Comparison of ENCODE assay signal across 8 mouse cellular contexts in the genomic region with DNA sequence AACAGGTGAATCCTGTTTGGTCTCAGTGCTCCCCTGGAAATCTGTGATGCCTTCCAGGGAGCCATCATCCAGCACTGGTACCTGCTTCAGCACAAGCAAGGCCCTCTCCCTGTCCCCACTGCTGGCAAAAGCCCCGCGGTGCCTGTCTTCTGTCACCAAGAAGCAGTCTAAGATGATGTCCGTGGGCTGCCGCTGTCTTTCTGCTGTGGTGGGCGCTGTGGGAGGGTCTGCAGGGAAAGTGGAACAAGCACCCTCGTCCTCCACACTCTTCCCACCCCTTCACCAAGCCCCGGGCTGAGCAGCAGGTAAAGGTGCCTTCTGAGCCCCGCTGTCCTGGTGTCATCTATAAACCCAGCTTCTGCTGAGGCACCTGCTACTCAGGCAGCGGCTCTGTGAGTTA. TPM values are rescaled to one million over a fixed set of nuclear protein-coding genes. Genes with fewer than 3 reads are reported as not detected.
DNase-seq lines count a peak whose midpoint lies in the region; ATAC-seq and TF ChIP-seq lines count a peak whose summit lies in the region.
"Had no signal": no experiment of that assay in that cellular context is flagged by ENCODE, and none has a peak within 500 bp of the region (broad histone marks: within the 10 kb centered on the region; RNA-seq: fewer than 3 reads in every experiment).

No protein-coding gene starts in this region.

- no peak for TF ChIP-seq POLR2A in thymus, adult 2 months (IDR thresholded peaks at IDR 0.05; ENCODE audit: control insufficient read depth, extremely low read depth, insufficient read depth, low read length, poor library complexity)

- H3K4me3 ChIP-seq in limb, embryonic 13.5 days: no peak overlapping the region
- H3K4me3 ChIP-seq in limb, embryonic 10.5 days: no peak overlapping the region
- no peak overlapping the region for H3K4me3 ChIP-seq in forebrain, embryonic 15.5 days
- peak overlapping the region; percentile 66 for H3K4me3 ChIP-seq in liver, embryonic 15.5 days (replicated peaks)
- H3K4me3 ChIP-seq in thymus, adult 2 months (ENCODE audit: control insufficient read depth, insufficient read depth, low read length): peak overlapping the region; percentile 32

- H3K4me2 ChIP-seq in limb, embryonic 13.5 days (replicated peaks): peak overlapping the region; percentile 91
- peak overlapping the region; percentile 75; the same call in 1 of the 2 replicates for H3K4me2 ChIP-seq in forebrain, embryonic 15.5 days (replicated peaks)
- H3K4me2 ChIP-seq in liver, embryonic 15.5 days: peak overlapping the region; percentile 86

- WGBS in limb, embryonic 13.5 days: 66% methylated on average over 9 of the region's 9 CpGs
- WGBS in limb, embryonic 10.5 days: 66% methylated on average over 9 of the region's 9 CpGs
- WGBS in forebrain, embryonic 15.5 days: 66% methylated on average over 9 of the region's 9 CpGs
- WGBS in liver, embryonic 15.5 days (ENCODE audit: insufficient replicate concordance): 66% methylated on average over 9 of the region's 9 CpGs
- 40% methylated on average over 9 of the region's 9 CpGs for WGBS in thymus, adult 2 months

- H3K4me1 ChIP-seq in limb, embryonic 13.5 days: peaks cover 28% of the 10 kb centered on the region
- peaks cover 34% of the 10 kb centered on the region for H3K4me1 ChIP-seq in limb, embryonic 10.5 days
- H3K4me1 ChIP-seq in forebrain, embryonic 15.5 days: peaks cover 12% of the 10 kb centered on the region
- H3K4me1 ChIP-seq in liver, embryonic 15.5 days (replicated peaks): peaks cover 35% of the 10 kb centered on the region
- H3K4me1 ChIP-seq in thymus, adult 2 months (replicated peaks; ENCODE audit: control insufficient read depth, insufficient read depth, low read length): peaks cover 36% of the 10 kb centered on the region

- H3K9me3 ChIP-seq in limb, embryonic 13.5 days: no peaks in the 10 kb centered on the region
- no peaks in the 10 kb centered on the region for H3K9me3 ChIP-seq in limb, embryonic 10.5 days (replicated peaks)
- no peaks in the 10 kb centered on the region for H3K9me3 ChIP-seq in forebrain, embryonic 15.5 days
- H3K9me3 ChIP-seq in liver, embryonic 15.5 days (replicated peaks): no peaks in the 10 kb centered on the region

- no peak overlapping the region for H3K27ac ChIP-seq in limb, embryonic 13.5 days
- H3K27ac ChIP-seq in limb, embryonic 10.5 days: no peak overlapping the region
- no peak overlapping the region for H3K27ac ChIP-seq in forebrain, embryonic 15.5 days (replicated peaks)
- no peak overlapping the region; the same call in 1 of the 2 replicates for H3K27ac ChIP-seq in liver, embryonic 15.5 days (replicated peaks)
- peak overlapping the region; percentile 97 for H3K27ac ChIP-seq in thymus, adult 2 months (ENCODE audit: control insufficient read depth, insufficient read depth, low read length)

- no peak for ATAC-seq in limb, embryonic 13.5 days (ENCODE audit: low FRiP score, low read depth)
- peak; percentile 26; the same call in 1 of the 2 replicates for ATAC-seq in forebrain, embryonic 15.5 days (replicated peaks)
- no peak for ATAC-seq in liver, embryonic 15.5 days (ENCODE audit: insufficient read depth)

- H3K36me3 ChIP-seq in limb, embryonic 13.5 days: no peaks in the 10 kb centered on the region; the same call in 1 of the 2 replicates
- H3K36me3 ChIP-seq in limb, embryonic 10.5 days: no peaks in the 10 kb centered on the region
- no peaks in the 10 kb centered on the region for H3K36me3 ChIP-seq in forebrain, embryonic 15.5 days
- 0 out of 2 replicates have a peak, but pooled peaks cover 10% of the 10 kb centered on the region for H3K36me3 ChIP-seq in liver, embryonic 15.5 days (replicated peaks)
- peaks cover 36% of the 10 kb centered on the region for H3K36me3 ChIP-seq in thymus, adult 2 months (ENCODE audit: control insufficient read depth, insufficient read depth, low read length)

- TF ChIP-seq CTCF in thymus, adult 2 months (IDR thresholded peaks at IDR 0.05; ENCODE audit: borderline replicate concordance, control insufficient read depth, extremely low read depth, insufficient read depth, low read length, poor library complexity): 0 out of 2 replicates have a peak, but pooled peaks have one; percentile 15

- H3K9ac ChIP-seq in limb, embryonic 13.5 days: no peak overlapping the region
- no peak overlapping the region for H3K9ac ChIP-seq in forebrain, embryonic 15.5 days (replicated peaks)
- peak overlapping the region; percentile 62; the same call in 1 of the 2 replicates for H3K9ac ChIP-seq in liver, embryonic 15.5 days

- no peak for DNase-seq in limb, embryonic 10.5 days (ENCODE audit: low spot score)
- DNase-seq in thymus, adult 2 months: peak; percentile 42
- no peak for DNase-seq in retina, embryonic 14.5 days (ENCODE audit: low spot score)
- DNase-seq in urinary bladder, postnatal 25 days (ENCODE audit: low spot score): no peak

- no peaks in the 10 kb centered on the region for H3K27me3 ChIP-seq in limb, embryonic 13.5 days
- no peaks in the 10 kb centered on the region for H3K27me3 ChIP-seq in limb, embryonic 10.5 days (ENCODE audit: low read depth, poor library complexity, severe bottlenecking)
- no peaks in the 10 kb centered on the region for H3K27me3 ChIP-seq in forebrain, embryonic 15.5 days
- H3K27me3 ChIP-seq in liver, embryonic 15.5 days: no peaks in the 10 kb centered on the region
- no peaks in the 10 kb centered on the region for H3K27me3 ChIP-seq in thymus, adult 2 months (ENCODE audit: control insufficient read depth, insufficient read depth, low read length)

RNA-seq across cellular contexts. Expression of gene Tapbpl, which starts 1.1 kb away (rescaled TPM):
- polyA plus RNA-seq in limb, embryonic 13.5 days (2015; fragmentation: Nextera tagmentation; extraction: Ambion mirVana): 3.1 and 3.2 TPM in 2 replicates
- polyA plus RNA-seq in limb, embryonic 10.5 days (2016; fragmentation: Nextera tagmentation; extraction: Ambion mirVana): 1.0 and 1.8 TPM in 2 replicates
- 3.0 and 3.2 TPM in 2 replicates for polyA plus RNA-seq in forebrain, embryonic 15.5 days (2015; fragmentation: Nextera tagmentation; extraction: Ambion mirVana)
- 8.4 and 9.0 TPM in 2 replicates for polyA plus RNA-seq in liver, embryonic 15.5 days (2015; fragmentation: Nextera tagmentation; extraction: Ambion mirVana)
- 64.2 and 67.6 TPM in 2 replicates for polyA plus RNA-seq in thymus, adult 2 months (2012; rRNA removed)

RNA-seq across cellular contexts. Expression of gene Cd27, which starts 6.2 kb away (rescaled TPM):
- polyA plus RNA-seq in limb, embryonic 13.5 days (2015; fragmentation: Nextera tagmentation; extraction: Ambion mirVana): 2.5 and 3.8 TPM in 2 replicates
- 0.84 and 1.6 TPM in 2 replicates for polyA plus RNA-seq in limb, embryonic 10.5 days (2016; fragmentation: Nextera tagmentation; extraction: Ambion mirVana)
- 1.3 and 2.3 TPM in 2 replicates for polyA plus RNA-seq in forebrain, embryonic 15.5 days (2015; fragmentation: Nextera tagmentation; extraction: Ambion mirVana)
- polyA plus RNA-seq in liver, embryonic 15.5 days (2015; fragmentation: Nextera tagmentation; extraction: Ambion mirVana): 1.3 and 1.6 TPM in 2 replicates
- polyA plus RNA-seq in thymus, adult 2 months (2012; rRNA removed): 1,056 and 1,075 TPM in 2 replicates
- polyA plus RNA-seq: macrophage had no signal

RNA-seq across cellular contexts. Expression of gene Vamp1, which starts 15.2 kb away (rescaled TPM):
- 6.1 and 7.0 TPM in 2 replicates for polyA plus RNA-seq in limb, embryonic 13.5 days (2015; fragmentation: Nextera tagmentation; extraction: Ambion mirVana)
- 3.2 and 3.9 TPM in 2 replicates for polyA plus RNA-seq in limb, embryonic 10.5 days (2016; fragmentation: Nextera tagmentation; extraction: Ambion mirVana)
- polyA plus RNA-seq in forebrain, embryonic 15.5 days (2015; fragmentation: Nextera tagmentation; extraction: Ambion mirVana): 5.6 and 6.0 TPM in 2 replicates
- 1.8 and 1.9 TPM in 2 replicates for polyA plus RNA-seq in liver, embryonic 15.5 days (2015; fragmentation: Nextera tagmentation; extraction: Ambion mirVana)
- 372 and 423 TPM in 2 replicates for polyA plus RNA-seq in thymus, adult 2 months (2012; rRNA removed)

RNA-seq across cellular contexts. Expression of gene Mrpl51, which starts 39.0 kb away (rescaled TPM):
- 212 and 213 TPM in 2 replicates for polyA plus RNA-seq in limb, embryonic 13.5 days (2015; fragmentation: Nextera tagmentation; extraction: Ambion mirVana)
- 213 and 231 TPM in 2 replicates for polyA plus RNA-seq in limb, embryonic 10.5 days (2016; fragmentation: Nextera tagmentation; extraction: Ambion mirVana)
- polyA plus RNA-seq in forebrain, embryonic 15.5 days (2015; fragmentation: Nextera tagmentation; extraction: Ambion mirVana): 155 and 158 TPM in 2 replicates
- polyA plus RNA-seq in liver, embryonic 15.5 days (2015; fragmentation: Nextera tagmentation; extraction: Ambion mirVana): 145 and 160 TPM in 2 replicates
- polyA plus RNA-seq in thymus, adult 2 months (2012; rRNA removed): 68.1 and 70.7 TPM in 2 replicates

RNA-seq across cellular contexts. Expression of gene Ncapd2, which starts 39.1 kb away (rescaled TPM):
- polyA plus RNA-seq in limb, embryonic 13.5 days (2015; fragmentation: Nextera tagmentation; extraction: Ambion mirVana): 146 and 148 TPM in 2 replicates
- 285 and 288 TPM in 2 replicates for polyA plus RNA-seq in limb, embryonic 10.5 days (2016; fragmentation: Nextera tagmentation; extraction: Ambion mirVana)
- polyA plus RNA-seq in forebrain, embryonic 15.5 days (2015; fragmentation: Nextera tagmentation; extraction: Ambion mirVana): 98.5 and 99.5 TPM in 2 replicates
- 93.2 and 109 TPM in 2 replicates for polyA plus RNA-seq in liver, embryonic 15.5 days (2015; fragmentation: Nextera tagmentation; extraction: Ambion mirVana)
- 430 and 598 TPM in 2 replicates for polyA plus RNA-seq in thymus, adult 2 months (2012; rRNA removed)

Comparison
In these comparisons a context has a peak if more than half of its experiments do, and no peak if none do; other contexts are left out.
1. H3K4me3 ChIP-seq: peak in liver, embryonic 15.5 days (single experiment) and thymus, adult 2 months (single experiment); none in limb, embryonic 13.5 days (single experiment), limb, embryonic 10.5 days (single experiment) and forebrain, embryonic 15.5 days (single experiment).
2. RNA of gene Cd27, which starts 6.2 kb away (polyA plus RNA-seq): 1,056 to 1,075 TPM in thymus, adult 2 months; 2.5 to 3.8 TPM in limb, embryonic 13.5 days, 0.84 to 1.6 TPM in limb, embryonic 10.5 days, 1.3 to 2.3 TPM in forebrain, embryonic 15.5 days and 1.3 to 1.6 TPM in liver, embryonic 15.5 days; every median in the first group is over 100 times any median in the second.
3. RNA of gene Vamp1, which starts 15.2 kb away (polyA plus RNA-seq): 372 to 423 TPM in thymus, adult 2 months; 6.1 to 7.0 TPM in limb, embryonic 13.5 days, 5.6 to 6.0 TPM in forebrain, embryonic 15.5 days, 3.2 to 3.9 TPM in limb, embryonic 10.5 days and 1.8 to 1.9 TPM in liver, embryonic 15.5 days; every median in the first group is over 10 times any median in the second.
4. Peak in every context shown above with its lines, with median percentiles within 50 percentile points of each other: H3K4me2 ChIP-seq.